Mouse (Mus musculus): Measurements from ENCODE around the gene Rcc1l. TPM values are rescaled to one million over a fixed set of nuclear protein-coding genes. Genes with fewer than 3 reads are reported as not detected.

The Rcc1l gene
- total RNA-seq (2021) = 10 to 100 TPM; 18.7 to 23.8 TPM
- long read RNA-seq, experiment 1, transcript Rcc1l-201 (11 exons, 2,321 nt) = major isoform, 23 of 49 reads
- long read RNA-seq, experiment 1, partial matches to known transcripts = 0 of 49 reads
- long read RNA-seq, experiment 1, other reads (novel, unspliced or antisense) = 26 of 49 reads
- long read RNA-seq, experiment 2, transcript Rcc1l-201 (11 exons, 2,321 nt) = major isoform, 38 of 53 reads
- long read RNA-seq, experiment 2, partial matches to known transcripts = 1 of 53 reads
- long read RNA-seq, experiment 2, other reads (novel, unspliced or antisense) = 14 of 53 reads

GRCm38 (mm10) chr5:134176169-134176881 lies at the start of gene Rcc1l:
Rcc1l (minus strand) TSS chr5:134176774.
- peak; percentile 52 to 83 for DNase-seq (ENCODE audit: low spot score in 2 of 2)

GRCm38 (mm10) chr5:134225110-134225901 lies 48.7 kb upstream of the Rcc1l start:
- DNase-seq (ENCODE audit: low spot score in 2 of 2) = no peak

DNA sequence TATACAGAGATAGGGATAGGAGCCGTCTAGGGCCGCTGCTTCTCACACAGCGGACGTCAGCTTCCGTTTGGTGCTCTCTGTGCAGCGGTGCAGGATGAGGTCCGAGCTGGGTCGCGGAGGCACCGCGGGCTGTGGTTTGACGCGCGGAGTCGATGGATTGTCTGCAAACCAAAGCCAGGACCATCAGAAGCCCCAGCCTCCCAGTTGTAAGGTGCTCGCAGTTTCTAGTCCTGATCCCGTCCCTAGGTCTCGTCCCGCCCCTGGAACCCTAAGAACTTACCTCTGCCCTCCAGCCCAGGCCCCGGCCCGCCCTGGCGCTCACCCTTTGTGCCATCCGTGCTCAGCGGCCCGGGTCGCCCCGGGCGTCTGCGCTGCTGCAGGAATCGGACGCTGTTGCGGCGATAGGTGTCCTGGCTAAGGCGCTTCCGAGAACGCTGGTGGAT lies 45.2 kb upstream of the Rcc1l start:
- no peak for DNase-seq (ENCODE audit: low spot score in 2 of 2)

- no peak for DNase-seq (ENCODE audit: low spot score in 2 of 2)
These were observed 44.7 kb upstream of the Rcc1l start for GRCm38 (mm10) chr5:134221278-134221677.

- no peak for DNase-seq (ENCODE audit: low spot score in 2 of 2)
These were observed 41.3 kb upstream of the Rcc1l start for GRCm38 (mm10) chr5:134217900-134218299.

DNA sequence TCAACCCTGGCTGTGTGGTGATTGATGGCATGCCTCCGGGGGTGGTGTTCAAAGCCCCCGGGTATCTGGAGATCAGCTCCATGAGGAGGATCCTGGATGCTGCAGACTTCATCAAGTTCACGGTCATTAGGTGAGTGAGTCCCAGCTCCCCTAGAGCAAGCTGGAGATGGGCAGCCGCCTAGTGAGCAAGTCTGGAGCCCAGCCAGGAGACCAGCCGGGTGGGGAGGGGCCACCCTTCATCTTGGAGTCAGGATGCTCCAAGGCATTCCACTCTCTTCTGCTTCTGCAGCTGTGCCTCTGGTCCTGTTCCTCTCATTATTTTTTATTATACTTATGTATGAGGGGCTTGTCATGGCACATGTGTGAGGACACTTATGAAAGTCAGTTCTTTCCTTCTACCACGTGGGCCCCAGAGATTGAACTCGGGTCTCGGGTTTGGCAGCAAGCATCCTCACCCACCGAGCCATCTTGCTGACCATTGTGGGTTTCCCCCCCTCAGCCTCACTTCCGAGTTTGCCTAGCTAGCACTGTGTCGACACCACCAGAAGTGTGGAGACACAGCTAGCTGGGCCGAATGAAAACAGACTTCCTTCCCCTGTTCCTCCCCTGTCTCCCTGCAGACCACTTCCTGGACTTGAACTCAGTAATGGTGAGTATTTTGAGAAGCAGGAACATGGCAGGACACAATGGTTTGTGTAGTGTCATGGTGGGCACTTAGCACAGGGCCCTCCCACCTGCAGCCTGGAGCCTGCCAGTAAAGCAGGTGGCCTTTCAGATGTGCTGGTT lies 37.6 kb upstream of the Rcc1l start:
- no peak for DNase-seq (ENCODE audit: low spot score in 2 of 2)

DNA sequence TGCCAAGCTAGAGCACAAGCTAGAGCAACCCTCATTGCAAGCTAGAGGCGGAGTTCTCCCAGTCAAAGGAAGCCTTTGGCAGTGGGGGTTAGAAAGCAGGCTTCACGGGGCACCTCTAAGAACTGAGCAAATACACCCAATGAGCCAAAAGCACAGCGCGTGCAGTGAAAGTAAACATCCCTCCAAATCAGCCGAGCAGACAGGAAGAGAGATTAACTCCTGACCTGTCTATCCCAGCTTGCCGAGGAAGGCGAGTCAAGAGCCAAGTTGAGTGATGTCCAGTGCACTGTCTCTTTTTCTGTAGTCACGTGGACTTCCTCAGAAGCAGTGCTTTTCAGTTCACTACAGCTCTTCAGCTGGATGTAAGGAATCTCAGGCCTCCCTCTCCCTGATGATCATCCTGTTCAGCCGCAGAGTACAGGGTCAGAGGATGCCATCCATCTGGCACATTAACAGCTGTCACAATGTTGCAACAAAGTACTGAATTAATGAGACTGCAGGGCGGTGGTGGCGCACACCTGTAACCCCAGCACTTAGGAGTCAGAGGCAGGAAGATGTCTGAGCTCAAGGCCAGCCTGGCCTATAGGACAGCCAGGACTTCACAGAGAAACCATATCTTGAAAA lies 33.5 kb upstream of the Rcc1l start:
- DNase-seq (ENCODE audit: low spot score in 2 of 2) = no peak

DNA sequence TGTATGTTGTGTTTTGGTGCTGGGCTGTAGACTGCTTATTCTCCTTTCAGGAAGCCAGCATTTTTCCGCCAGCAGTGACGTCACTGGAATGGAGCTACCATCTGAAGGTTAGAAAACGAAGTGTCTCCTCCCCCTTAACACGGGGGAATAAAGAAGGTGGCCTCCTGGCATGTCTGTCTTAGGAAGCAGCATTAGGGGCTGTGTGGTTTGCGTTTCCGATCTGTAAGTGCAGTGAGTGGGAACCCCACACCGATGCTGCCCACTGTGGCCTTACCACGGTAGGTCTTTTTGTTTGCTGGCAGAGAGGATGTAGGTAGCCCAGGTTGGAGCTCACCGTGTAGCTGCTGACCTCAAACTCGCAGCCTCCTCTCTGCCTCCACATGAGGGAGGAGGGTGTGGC lies 30.1 kb upstream of the Rcc1l start:
- DNase-seq (ENCODE audit: low spot score in 2 of 2) = no peak

DNA sequence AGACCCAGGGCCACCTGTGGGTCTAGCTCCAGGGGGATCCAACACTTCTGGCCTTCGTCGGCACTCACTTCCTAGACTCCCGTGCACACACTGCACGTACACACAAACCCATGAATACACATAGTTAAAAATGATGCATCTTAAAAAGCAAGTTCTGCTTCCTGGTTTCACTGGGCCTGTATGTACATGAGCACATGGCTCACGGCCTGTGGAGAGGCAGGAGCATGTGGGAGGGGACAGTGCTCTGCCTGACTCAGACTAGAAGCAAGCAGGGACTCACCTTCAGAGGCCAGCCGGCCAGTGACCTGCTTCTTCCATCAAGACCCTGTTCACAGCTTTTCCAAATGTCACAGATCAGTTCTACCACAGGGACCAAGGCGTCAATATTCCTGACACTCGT lies 17.1 kb upstream of the Rcc1l start:
- DNase-seq (ENCODE audit: low spot score in 2 of 2) = no peak

GRCm38 (mm10) chr5:134188571-134188970 lies 12.0 kb upstream of the Rcc1l start:
- DNase-seq (ENCODE audit: low spot score in 2 of 2) = no peak

DNA sequence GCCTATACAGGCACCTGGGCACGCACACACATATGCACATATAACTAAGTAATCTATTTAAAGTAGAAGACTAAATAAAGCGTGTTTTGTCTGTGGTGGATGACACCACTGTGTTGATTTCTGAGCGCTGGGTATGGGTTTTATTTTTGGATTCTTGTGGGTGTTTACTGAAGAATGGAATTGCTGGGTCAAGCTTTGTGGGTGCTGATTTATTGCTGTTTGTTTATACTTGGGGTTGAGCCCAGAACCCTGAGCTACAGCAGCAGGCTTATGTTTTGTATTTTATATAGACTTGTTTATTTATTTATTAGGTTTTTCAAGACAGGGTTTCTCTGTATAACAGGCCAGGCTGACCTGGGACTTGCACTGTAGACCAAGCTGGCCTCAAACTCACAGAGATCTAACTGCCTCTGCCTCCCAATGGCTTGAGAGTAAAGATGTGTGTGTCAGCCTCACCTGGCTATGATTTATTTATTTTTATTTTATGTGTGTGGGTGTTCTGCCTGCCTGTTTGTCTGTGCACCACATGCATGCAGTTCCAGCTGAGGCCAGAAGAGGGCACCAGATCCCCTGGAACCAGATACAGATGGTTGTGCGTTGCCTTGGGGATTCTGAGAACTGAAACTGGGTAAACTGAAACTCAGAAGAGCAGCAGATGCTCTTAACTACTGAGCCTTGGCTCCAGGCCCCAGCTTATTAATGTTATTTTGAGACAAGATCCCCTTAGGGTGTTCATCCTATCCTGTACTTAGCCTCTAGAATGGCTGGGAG lies 10.6 kb upstream of the Rcc1l start:
- no peak for DNase-seq (ENCODE audit: low spot score in 2 of 2)

GRCm38 (mm10) chr5:134186059-134186458 lies 9.5 kb upstream of the Rcc1l start:
- DNase-seq (ENCODE audit: low spot score in 2 of 2) = no peak

DNA sequence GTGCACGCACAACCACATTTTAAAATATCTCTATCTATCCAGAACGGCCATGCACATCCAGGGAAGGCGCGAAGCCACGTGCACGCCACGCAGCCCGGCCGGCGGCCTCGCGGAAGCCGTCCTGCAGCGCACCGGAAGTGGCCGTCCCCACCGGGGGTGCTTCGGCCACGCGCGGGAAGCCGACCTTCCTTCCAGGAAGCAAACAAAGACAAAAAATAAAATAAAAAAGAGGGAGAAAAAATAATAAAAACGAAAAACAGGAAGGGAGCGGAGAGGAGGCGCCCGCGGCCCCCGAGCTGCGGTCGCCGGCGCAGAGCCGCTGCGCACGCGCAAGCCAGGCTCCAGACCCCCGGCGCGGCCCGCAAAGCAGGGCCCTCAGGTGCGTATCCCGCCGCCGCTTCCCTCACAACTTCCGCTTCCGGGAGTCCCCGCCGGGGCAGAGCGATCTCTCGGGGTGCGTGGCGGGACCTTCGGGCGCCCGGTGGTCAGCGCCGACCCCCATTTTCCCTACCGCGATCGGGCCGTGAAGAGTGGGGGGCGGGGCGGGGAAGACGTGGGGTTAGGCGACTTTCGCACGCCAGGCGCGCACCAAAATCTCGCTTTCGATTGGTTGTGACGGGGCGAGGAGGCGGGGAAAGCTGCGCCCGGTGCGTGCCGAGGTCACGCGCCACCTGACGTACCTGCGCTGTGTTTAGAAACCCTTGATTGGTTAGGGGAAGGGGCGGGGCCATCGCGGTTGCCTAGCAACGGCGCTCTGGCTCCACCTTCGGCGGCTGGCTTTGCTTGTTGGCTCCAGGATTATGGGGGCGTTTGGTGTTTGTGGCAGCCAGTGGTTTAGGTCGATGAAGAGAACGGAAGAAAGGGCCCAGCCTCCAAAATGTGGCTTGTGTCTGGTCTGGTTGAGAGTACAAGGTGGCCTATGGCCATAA lies 7.6 kb upstream of the Rcc1l start, which contains the start of gene Gtf2ird2:
Gene Gtf2ird2 (plus strand): TSS at position 140 of the 929 bp plus-strand sequence.
- peak; percentile 94 to 97 for DNase-seq (ENCODE audit: low spot score in 2 of 2)

DNA sequence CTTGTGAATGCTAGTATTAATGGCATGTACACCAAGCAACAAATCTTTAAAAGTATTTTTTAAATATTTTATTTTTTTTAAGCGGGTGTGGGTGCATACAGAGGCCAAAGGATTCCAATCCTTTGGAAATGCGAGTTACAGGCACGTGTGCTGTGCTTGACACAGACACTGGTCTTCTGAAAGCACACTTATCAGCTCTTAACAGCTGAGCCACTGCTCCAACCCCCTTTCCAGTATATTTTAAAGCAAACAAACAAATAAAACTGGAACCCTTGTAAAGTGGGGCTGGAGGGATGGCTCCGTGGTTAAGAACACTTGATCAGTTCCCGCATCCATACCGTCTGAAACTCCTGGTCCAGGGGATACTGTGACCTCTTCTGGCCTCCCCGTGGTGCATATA lies 6.6 kb upstream of the Rcc1l start:
- no peak for DNase-seq (ENCODE audit: low spot score in 2 of 2)

DNA sequence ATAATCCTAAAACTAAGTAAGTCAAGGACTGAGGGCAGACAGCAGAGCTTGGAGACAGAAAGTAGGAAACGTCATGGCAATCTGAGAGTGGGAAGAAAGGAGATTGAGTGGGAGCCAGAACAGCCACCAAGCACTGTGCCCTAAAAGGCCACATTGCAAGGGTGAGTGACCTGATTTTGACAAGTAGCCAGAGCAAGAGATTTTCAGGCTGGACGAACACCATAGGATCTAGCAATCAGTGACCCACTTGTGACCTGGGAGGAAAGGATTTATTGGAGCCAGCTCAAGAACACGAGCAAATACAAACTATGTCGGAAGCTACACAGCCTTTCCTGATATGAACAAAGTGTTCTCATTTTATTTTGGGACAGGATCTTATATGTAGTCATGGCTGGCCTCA lies 6.2 kb upstream of the Rcc1l start:
- no peak for DNase-seq (ENCODE audit: low spot score in 2 of 2)

DNA sequence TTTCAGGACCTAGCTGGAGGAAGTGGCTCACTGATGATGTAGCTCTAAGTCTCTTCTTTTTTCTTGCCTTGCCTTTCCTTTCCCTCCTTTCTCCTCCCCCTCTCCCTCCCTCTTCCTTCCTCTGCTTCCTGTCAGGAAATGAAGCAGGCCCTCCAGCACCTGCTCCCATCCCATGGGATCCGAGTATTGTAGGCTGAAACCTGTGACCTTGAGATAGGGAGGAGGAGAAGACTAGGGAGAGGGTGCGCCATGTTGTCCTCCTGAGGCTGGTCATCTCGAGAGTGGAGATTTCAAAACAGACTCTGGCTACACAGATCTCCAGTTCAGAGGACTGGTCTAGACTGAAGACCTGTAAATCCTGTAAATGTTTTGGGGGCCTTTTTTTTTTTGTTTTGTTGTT lies 5.6 kb upstream of the Rcc1l start:
- no peak for DNase-seq (ENCODE audit: low spot score in 2 of 2)

GRCm38 (mm10) chr5:134179871-134180270 lies 3.3 kb upstream of the Rcc1l start:
- peak; percentile 63 to 77 for DNase-seq (ENCODE audit: low spot score in 2 of 2)

- DNase-seq (ENCODE audit: low spot score in 2 of 2) = no peak
These were observed 2.0 kb upstream of the Rcc1l start for GRCm38 (mm10) chr5:134178536-134178935.

GRCm38 (mm10) chr5:134175696-134176095 lies 878 bp downstream of the Rcc1l start:
- no peak for DNase-seq (ENCODE audit: low spot score in 2 of 2)

Measured in gastrocnemius, postnatal 4 days (tissue).